Mouse (Mus musculus) liver, adult (tissue): Measurements from ENCODE around the gene Olfr1256.

Source experiments
- GATA4 ChIP-seq: IDR thresholded peaks from 2 replicates; pipeline ENCODE4 v1.6.1; 2014; ENCODE audit warnings: mild to moderate bottlenecking, low read length; ENCODE audit not compliant: insufficient replicate concordance

Gene Olfr1256

GRCm38 (mm10) chr2:89841455-89841854 is at the start of gene Olfr1256:
Gene Olfr1256 (minus strand): TSS chr2:89841555.
- TF ChIP-seq GATA4 = no peak

DNA sequence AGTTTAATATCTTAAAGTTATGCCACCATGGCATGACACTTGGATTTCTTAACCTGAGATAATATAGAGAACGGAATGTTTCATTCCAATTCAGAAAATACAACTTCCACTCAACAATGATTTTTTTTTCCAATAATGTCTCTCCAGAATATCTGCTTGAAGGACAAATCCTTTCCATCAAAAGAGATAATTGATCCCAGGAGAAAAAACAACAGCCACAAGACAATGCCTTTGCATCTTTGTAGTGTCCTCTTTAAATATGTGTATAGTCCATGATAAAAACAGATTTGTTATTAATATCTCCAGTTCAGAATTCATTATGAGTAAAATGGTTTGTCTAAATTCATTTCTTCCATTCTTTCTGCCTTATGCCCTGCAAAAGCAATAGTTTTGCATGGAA is 36.8 kb upstream of the Olfr1256 start, which contains the start of gene Olfr1257:
TSS of gene Olfr1257 (plus strand) at position 301 of the 400 bp plus-strand sequence.
- no peak for TF ChIP-seq GATA4

DNA sequence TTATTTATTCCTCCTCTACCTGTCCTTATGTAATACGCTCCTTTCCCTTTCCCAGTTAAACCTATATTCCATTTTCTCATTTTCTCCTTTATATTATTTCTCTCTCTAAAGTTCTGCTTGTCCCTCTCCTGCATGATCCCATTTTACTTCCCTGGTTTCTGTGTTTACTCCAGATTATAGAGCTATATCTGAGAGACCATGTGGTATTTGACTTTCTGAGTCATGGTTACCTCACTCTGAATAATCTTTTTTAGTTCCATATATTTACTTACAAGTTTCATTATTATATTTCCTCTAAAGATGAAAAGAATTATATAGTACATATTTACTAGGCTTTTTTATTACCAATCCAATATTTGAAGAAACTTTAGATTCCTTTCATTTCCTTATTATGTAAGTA is 7.9 kb upstream of the Olfr1256 start:
- no peak for TF ChIP-seq GATA4

DNA sequence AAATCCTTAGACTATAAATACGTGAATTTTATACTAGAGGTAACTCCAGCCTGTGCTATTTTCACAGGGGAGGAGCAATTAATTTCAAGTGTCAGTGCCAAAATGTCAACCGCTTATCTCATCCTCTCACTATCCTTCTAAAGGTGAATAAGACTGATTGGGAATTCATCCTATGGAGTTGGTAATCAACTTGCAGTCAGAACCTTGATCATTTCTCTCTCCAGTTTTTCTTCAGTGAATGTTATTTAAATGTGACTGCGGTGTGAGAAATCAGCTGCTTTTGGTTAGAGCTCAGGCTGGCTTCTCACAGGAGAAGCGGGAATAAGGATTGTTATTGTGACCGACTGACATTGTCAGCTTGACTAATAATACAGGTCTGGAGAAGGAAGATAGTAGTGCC is 6.8 kb upstream of the Olfr1256 start, which contains the start of gene Olfr48:
TSS of gene Olfr48 (minus strand) at position 101 of the 400 bp plus-strand sequence.
- no peak for TF ChIP-seq GATA4

GRCm38 (mm10) chr2:89820216-89820615 is 21.1 kb downstream of the Olfr1256 start:
- no peak for TF ChIP-seq GATA4

DNA sequence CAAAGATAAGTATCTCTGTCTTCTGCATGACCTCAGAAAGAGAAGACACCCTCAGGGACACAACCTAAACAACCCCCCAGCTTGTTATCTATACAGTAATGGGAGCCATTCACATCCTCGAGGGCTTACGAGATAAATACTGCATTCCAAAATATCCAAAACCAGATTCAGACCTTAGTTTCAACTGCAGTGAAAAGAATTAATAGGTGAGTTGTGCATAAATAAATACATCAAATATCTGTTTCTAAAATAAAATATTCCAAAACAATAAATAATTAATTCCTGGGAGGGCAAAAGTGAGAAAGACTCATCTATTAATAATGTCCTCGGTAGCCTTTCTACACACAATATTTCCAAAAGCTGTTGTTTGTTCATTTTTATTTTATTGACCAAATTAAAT is 29.6 kb downstream of the Olfr1256 start, which contains the start of gene Olfr1255:
TSS of gene Olfr1255 (plus strand) at position 301 of the 400 bp plus-strand sequence.
- no peak for TF ChIP-seq GATA4

- no peak for TF ChIP-seq GATA4
Measured at GRCm38 (mm10) chr2:89810751-89811150, 30.6 kb downstream of the Olfr1256 start.

GRCm38 (mm10) chr2:89799583-89799982 is 41.8 kb downstream of the Olfr1256 start:
- TF ChIP-seq GATA4 = no peak

- TF ChIP-seq GATA4 = no peak
Measured at GRCm38 (mm10) chr2:89793519-89793918, 47.8 kb downstream of the Olfr1256 start, which contains the start of gene Olfr1254. Gene Olfr1254 (minus strand): TSS chr2:89793619.
